Mouse (Mus musculus) heart, embryonic 10.5 days (tissue): ENCODE measurements around the gene Sbf2. TPM values are rescaled to one million over a fixed set of nuclear protein-coding genes. Genes with fewer than 3 reads are reported as not detected.
"Not testable (repeated sequence)": the region's sequence is repeated elsewhere in the genome, so short reads cannot be mapped to it uniquely, and the experiment has no call there.

Experiments used
- DNase-seq: peaks from one replicate; pipeline ENCODE4 v3.0.0-alpha.2; 2017; ENCODE audit warnings: low spot score
- H3K27ac ChIP-seq: fragments of 300-500 bp; sonication (generic); 2 replicates; pipeline ENCODE4 v1.5.1; 2016; ENCODE audit warnings: mild to moderate bottlenecking
- H3K27me3 ChIP-seq: fragments of 300-500 bp; sonication (generic); 2 replicates; pipeline ENCODE4 v1.6.1; 2016; ENCODE audit warnings: mild to moderate bottlenecking; ENCODE audit not compliant: poor library complexity, insufficient read depth, severe bottlenecking
- H3K36me3 ChIP-seq: fragments of 300-500 bp; sonication (generic); 2 replicates; pipeline ENCODE4 v1.6.1; 2016; ENCODE audit warnings: mild to moderate bottlenecking, moderate library complexity
- H3K4me1 ChIP-seq: fragments of 300-500 bp; sonication (generic); 2 replicates; pipeline ENCODE4 v1.6.1; 2016; ENCODE audit warnings: mild to moderate bottlenecking
- H3K4me3 ChIP-seq: fragments of 300-500 bp; sonication (generic); 2 replicates; pipeline ENCODE4 v1.5.1; 2016; ENCODE audit warnings: mild to moderate bottlenecking, moderate library complexity
- H3K9me3 ChIP-seq: fragments of 300-500 bp; sonication (generic); 2 replicates; pipeline ENCODE4 v1.6.1; 2016; ENCODE audit warnings: mild to moderate bottlenecking, moderate library complexity
- WGBS: fragments of 180-500 bp; shearing (Covaris S2); methylation state at CpG from one replicate; pipeline ENCODE4 v1.1.7; 2016; 5-methylcytosine and 5-hydroxymethylcytosine counted together
- polyA plus RNA-seq: library from polyadenylated mRNA; unstranded; fragments of >200 nt; fragmentation: Nextera tagmentation; extraction: Ambion mirVana; gene quantifications from 2 replicates; pipeline ENCODE4 v1.2.1, GENCODE M21; 2016

Sbf2 gene
- polyA plus RNA-seq, 1 experiment from 2014 or later: 28.6 TPM

- peaks cover 4% of the 10 kb centered on the region; the same call in 1 of the 2 replicates for H3K9me3 ChIP-seq
- H3K36me3 ChIP-seq: 0 out of 2 replicates have a peak, but pooled peaks cover 3% of the 10 kb centered on the region
- H3K4me1 ChIP-seq: peaks cover 58% of the 10 kb centered on the region
- H3K27ac ChIP-seq: no peak overlapping the region
- 63% methylated on average over 6 of the region's 6 CpGs for WGBS
- H3K27me3 ChIP-seq: no peaks in the 10 kb centered on the region
- DNase-seq: no peak
- H3K4me3 ChIP-seq: no peak overlapping the region
Observed at GRCm38 (mm10) chr7:110645859-110646258, 31.1 kb upstream of the Sbf2 start.

GRCm38 (mm10) chr7:110645311-110645710, 30.6 kb upstream of the Sbf2 start:
- H3K9me3 ChIP-seq: peaks cover 4% of the 10 kb centered on the region; the same call in 1 of the 2 replicates
- no peak overlapping the region for H3K4me3 ChIP-seq
- DNase-seq: no peak
- H3K36me3 ChIP-seq: 0 out of 2 replicates have a peak, but pooled peaks cover 3% of the 10 kb centered on the region
- no peak overlapping the region for H3K27ac ChIP-seq
- 70% methylated on average over 5 of the region's 5 CpGs for WGBS
- peaks cover 61% of the 10 kb centered on the region for H3K4me1 ChIP-seq
- H3K27me3 ChIP-seq: no peaks in the 10 kb centered on the region

GRCm38 (mm10) chr7:110639958-110640357, 25.2 kb upstream of the Sbf2 start:
- H3K4me1 ChIP-seq: peaks cover 51% of the 10 kb centered on the region
- H3K4me3 ChIP-seq, H3K36me3 ChIP-seq, H3K27me3 ChIP-seq, H3K9me3 ChIP-seq, DNase-seq, H3K27ac ChIP-seq: not testable (repeated sequence)
- WGBS: 94% methylated on average over 3 of the region's 3 CpGs

GRCm38 (mm10) chr7:110639291-110639915, 24.7 kb upstream of the Sbf2 start:
- Histone ChIP-seq H3K36me3 (no peaks in the 10 kb centered on the region), H3K9me3 (no peaks in the 10 kb centered on the region), H3K27me3 (no peaks in the 10 kb centered on the region), H3K4me3 (no peak overlapping the region), H3K4me1 (peaks cover 48% of the 10 kb centered on the region), H3K27ac (no peak overlapping the region)
- 81% methylated on average over 11 of the region's 11 CpGs for WGBS
- no peak for DNase-seq

GRCm38 (mm10) chr7:110638305-110639110, 23.8 kb upstream of the Sbf2 start:
- H3K4me1 ChIP-seq: peaks cover 43% of the 10 kb centered on the region
- H3K36me3 ChIP-seq: no peaks in the 10 kb centered on the region
- no peaks in the 10 kb centered on the region for H3K27me3 ChIP-seq
- H3K27ac ChIP-seq: 0 out of 2 replicates have a peak overlapping the region, but pooled peaks have one; percentile 2
- DNase-seq: no peak
- no peak overlapping the region for H3K4me3 ChIP-seq
- H3K9me3 ChIP-seq: no peaks in the 10 kb centered on the region
- 61% methylated on average over 17 of the region's 17 CpGs for WGBS

- WGBS: 23% methylated on average over 1 of the region's 1 CpGs
- Histone ChIP-seq H3K27ac (no peak overlapping the region), H3K27me3 (peaks cover 2% of the 10 kb centered on the region), H3K4me1 (peaks cover 31% of the 10 kb centered on the region), H3K36me3 (no peaks in the 10 kb centered on the region), H3K4me3 (no peak overlapping the region), H3K9me3 (no peaks in the 10 kb centered on the region)
- no peak for DNase-seq
Observed at GRCm38 (mm10) chr7:110636559-110636958, 21.8 kb upstream of the Sbf2 start.

- no peaks in the 10 kb centered on the region for H3K9me3 ChIP-seq
- WGBS: 67% methylated on average over 3 of the region's 3 CpGs
- H3K4me3 ChIP-seq: no peak overlapping the region
- H3K27me3 ChIP-seq: peaks cover 8% of the 10 kb centered on the region
- no peak overlapping the region for H3K27ac ChIP-seq
- H3K36me3 ChIP-seq: no peaks in the 10 kb centered on the region
- peaks cover 28% of the 10 kb centered on the region for H3K4me1 ChIP-seq
- no peak for DNase-seq
Observed at GRCm38 (mm10) chr7:110635929-110636328, 21.2 kb upstream of the Sbf2 start.

GRCm38 (mm10) chr7:110631136-110631888, 16.6 kb upstream of the Sbf2 start:
- WGBS: 72% methylated on average over 16 of the region's 16 CpGs
- H3K27ac ChIP-seq: peak overlapping the region; percentile 88
- no peak for DNase-seq
- H3K27me3 ChIP-seq: peaks cover 46% of the 10 kb centered on the region
- no peaks in the 10 kb centered on the region for H3K9me3 ChIP-seq
- peak overlapping the region; percentile 70; the same call in 1 of the 2 replicates for H3K4me3 ChIP-seq
- no peaks in the 10 kb centered on the region for H3K36me3 ChIP-seq
- peaks cover 52% of the 10 kb centered on the region for H3K4me1 ChIP-seq

GRCm38 (mm10) chr7:110629892-110630666, 15.4 kb upstream of the Sbf2 start:
- peak; percentile 93 for DNase-seq
- Histone ChIP-seq H3K9me3 (no peaks in the 10 kb centered on the region), H3K27me3 (peaks cover 58% of the 10 kb centered on the region), H3K4me1 (peaks cover 61% of the 10 kb centered on the region), H3K4me3 (peak overlapping the region; percentile 70), H3K36me3 (no peaks in the 10 kb centered on the region), H3K27ac (peak overlapping the region; percentile 88)
- WGBS: under 1% methylated on average over 33 of the region's 36 CpGs

GRCm38 (mm10) chr7:110628611-110629354, 14.1 kb upstream of the Sbf2 start:
- H3K36me3 ChIP-seq: no peaks in the 10 kb centered on the region
- peak overlapping the region; percentile 75 for H3K27ac ChIP-seq
- WGBS: 1% methylated on average over 33 of the region's 33 CpGs
- H3K4me3 ChIP-seq: peak overlapping the region; percentile 70
- H3K27me3 ChIP-seq: peaks cover 71% of the 10 kb centered on the region
- no peak for DNase-seq
- H3K9me3 ChIP-seq: no peaks in the 10 kb centered on the region
- peaks cover 61% of the 10 kb centered on the region for H3K4me1 ChIP-seq

- H3K4me3 ChIP-seq: peak overlapping the region; percentile 70
- H3K9me3 ChIP-seq: no peaks in the 10 kb centered on the region
- under 1% methylated on average over 11 of the region's 11 CpGs for WGBS
- no peaks in the 10 kb centered on the region for H3K36me3 ChIP-seq
- no peak for DNase-seq
- H3K4me1 ChIP-seq: peaks cover 61% of the 10 kb centered on the region
- peak overlapping the region; percentile 75 for H3K27ac ChIP-seq
- peaks cover 73% of the 10 kb centered on the region for H3K27me3 ChIP-seq
Observed at GRCm38 (mm10) chr7:110628273-110628600, 13.5 kb upstream of the Sbf2 start.
